Mouse (Mus musculus) fat pad, adult 2 months (tissue): ENCODE measurements around the gene Dtx3l.

Experiments
- DNase-seq: peaks from one replicate; pipeline ENCODE4 v3.0.0-alpha.2; 2011; ENCODE audit warnings: low read depth, low spot score; ENCODE audit errors: extremely low read depth

The Dtx3l gene

DNA sequence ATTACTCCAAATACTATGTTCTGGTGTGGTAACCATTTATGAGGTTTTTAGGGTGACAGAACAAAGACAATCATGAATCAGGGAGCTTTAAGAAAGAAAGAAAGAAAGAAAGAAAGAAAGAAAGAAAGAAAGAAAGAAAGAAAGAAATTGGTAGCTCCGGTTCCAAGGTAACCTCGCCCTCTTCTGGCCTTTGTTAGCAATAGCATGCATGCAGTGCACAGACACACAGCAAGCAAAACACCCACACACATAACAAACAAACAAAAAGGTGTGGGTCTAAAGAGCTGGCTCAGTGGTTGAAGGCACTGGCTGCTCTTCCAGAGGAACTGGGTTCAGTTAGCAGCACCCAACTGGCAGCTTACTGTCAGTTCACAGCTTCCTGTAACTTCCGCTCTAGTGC lies 48.3 kb downstream of the Dtx3l start:
- DNase-seq: no peak

DNA sequence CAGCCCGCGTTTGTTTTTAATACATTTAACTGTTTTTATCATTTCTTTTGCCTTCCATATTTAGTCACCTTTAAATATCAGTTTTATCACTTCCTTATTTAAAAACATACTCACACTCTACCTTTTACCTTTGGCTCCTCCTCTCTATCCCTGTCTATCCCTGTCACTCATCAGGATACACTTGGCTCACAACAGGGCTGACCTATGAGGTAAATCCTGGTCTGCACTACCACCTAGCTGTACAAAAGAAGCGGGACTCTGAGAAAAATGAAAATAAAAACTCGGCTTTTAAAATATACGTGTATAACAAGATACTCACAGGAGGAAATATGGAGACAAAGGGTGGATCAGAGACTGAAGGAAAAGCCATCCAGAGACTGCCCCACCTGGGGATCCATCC lies 50.0 kb downstream of the Dtx3l start:
- DNase-seq: no peak

DNA sequence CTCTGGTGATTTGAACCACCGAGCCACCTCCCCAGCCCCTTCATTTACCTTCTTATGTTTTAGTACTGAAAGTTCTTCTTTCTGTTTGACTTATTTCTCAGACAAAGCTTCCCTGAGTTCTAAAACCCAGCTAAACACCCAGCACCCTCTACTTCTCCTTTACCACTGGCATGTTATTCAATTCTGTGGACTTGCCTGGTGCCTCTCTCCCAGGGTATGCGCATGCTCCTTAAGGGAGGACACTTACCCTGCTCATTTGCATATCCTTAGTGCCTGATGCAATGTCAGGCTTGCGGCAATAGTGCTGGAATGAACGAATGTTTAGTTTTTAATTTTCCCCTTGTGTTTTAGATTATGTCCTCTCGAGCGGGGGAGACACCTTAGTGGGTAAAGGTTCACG lies 50.8 kb downstream of the Dtx3l start:
- no peak for DNase-seq
